Mouse (Mus musculus) thymus, postnatal 10 days (tissue): Measurements from ENCODE around the gene Slc16a7.
A peak's percentile ranks its signal among the peaks of the same experiment; 100 is the strongest.

Experiments used
- DNase-seq, 2 experiments: peaks; one replicate each; pipeline ENCODE4 v3.0.0; 2021; ENCODE audit warnings: low spot score in 2 of 2

Slc16a7 gene

DNA sequence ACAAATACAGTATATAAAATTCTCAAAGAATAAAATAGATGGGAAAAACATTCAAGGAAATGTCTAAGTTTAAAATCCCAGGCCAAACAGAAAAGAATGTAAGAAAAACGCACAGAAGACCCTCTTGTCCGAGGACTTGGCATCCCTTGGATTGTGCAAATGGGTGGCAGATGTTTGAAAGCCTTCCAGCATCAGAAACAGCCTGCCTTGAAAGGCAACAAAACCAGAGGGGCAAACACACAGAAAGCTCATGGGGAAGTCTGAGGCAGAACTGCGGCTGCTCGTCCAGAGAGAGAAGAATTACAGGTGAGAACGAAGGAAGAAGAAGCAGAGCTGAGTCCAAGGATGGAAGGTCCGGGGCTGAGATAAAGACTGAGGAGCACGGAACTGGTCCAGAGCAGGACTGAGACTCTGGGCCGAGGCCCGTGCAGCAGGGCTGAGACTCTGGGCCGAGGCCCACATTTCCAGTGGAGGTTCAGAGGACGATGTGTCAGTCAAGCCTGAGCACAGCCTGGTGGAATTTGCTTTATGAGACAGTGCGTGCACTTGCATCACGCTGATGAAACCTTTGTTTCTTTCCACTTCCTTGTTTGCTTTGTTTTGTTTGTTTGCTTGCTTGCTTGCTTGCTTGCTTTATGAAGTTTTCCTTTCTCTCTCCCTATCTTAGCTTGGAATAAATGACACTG is 65.0 kb downstream of the Slc16a7 start:
- no peak for DNase-seq

DNA sequence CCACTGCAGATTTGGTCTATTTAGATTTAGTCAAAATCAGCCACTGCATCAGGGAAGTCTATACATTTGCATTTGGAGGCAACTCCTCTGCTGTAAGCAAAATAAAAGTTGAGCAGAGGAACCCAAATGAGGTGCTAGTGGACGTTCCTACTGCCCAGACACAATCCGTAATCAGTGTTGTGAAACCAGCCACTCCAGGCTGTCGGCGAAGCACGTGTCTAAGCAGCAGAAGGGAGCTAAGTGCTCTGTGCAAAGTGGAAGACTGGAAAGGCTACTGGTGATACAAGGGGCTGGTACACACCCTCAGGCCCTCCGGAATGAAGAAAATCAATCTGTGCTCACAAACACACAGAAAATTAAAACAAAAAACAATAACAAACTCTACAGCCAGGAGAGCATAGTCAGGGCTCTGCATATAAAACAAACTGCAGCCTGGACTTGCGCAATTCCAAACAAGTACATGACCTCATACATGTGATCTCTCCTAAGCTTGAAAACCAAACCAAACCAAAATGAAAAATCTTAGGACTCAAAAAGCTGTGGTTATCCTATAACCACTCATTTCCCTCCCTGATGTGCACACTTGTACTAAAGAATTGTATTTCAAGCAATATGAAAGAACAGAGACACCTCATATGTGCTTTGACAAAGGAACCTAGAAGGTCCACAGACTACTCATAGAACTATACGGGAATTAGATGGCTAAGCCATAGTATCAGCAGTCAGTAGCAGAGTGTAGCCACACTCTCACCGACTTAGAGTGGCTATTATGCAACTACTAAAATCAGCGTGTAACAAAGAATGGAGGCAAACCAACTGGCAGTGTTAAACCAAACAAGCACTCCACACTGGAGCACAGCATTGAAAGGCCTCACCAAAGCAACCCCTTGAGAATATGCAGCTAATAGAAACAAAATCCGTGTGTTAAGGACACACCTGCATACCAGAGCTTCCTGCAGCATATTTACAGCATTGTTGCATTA is 67.5 kb downstream of the Slc16a7 start:
- DNase-seq: no peak

DNA sequence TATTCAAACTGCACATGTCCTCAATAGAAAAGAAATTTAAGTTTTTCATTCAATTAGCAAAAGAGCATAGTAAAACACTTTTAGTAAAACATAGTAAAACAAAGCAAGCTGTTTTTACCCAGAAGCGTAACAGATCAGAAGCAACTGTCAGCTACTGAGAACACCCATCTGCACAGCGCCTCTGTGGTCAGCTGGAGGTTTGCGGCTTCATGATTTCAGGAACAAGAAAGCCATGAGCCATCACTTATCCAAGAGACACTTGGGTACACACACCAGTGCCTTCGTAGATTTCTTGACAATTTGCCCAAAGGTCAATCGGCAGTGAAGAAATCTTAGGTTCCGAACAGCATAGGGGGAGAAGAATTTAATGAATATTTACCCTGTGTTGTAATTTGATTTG is 71.9 kb downstream of the Slc16a7 start:
- DNase-seq: peak in 1 of 2 experiments; percentile 7

DNA sequence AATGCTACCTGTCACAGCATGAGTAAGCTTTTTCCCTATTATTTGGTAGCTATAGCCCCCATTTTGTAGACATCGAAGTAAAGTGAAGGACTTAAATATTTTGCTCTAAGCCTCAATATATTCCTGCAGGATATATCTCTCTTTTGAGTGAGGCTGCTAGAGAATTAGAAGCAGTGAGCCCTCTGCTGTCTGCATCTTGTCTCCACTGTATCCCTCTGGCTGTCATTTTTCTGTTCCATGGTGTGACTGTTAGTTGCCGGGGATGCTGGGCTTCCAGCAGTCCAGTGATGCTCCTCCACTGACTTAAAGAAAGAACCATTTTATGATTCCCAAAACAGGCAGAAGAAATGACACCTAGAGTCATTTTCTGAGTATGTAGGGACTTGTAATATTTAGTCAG is 78.4 kb downstream of the Slc16a7 start:
- no peak for DNase-seq

DNA sequence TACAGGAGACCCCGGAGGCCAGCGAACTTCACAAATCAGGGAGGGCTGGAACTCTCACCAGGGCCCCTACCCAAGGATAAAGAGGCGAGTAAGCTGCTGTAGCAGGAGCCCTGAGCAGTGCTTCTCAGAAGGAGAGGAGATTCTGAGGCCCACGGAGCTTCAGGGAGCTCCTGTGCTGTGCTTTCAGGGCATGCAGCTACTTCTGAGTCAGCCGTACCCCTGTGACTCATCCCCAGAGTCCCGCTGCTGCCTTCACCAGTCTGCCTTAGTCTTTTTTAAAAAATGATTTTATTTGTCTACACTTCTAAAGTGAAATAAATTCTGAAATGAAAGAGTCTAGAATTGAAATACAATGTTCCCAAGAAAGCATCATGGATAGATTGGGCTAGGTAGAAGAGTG is 91.2 kb downstream of the Slc16a7 start:
- DNase-seq: no peak

DNA sequence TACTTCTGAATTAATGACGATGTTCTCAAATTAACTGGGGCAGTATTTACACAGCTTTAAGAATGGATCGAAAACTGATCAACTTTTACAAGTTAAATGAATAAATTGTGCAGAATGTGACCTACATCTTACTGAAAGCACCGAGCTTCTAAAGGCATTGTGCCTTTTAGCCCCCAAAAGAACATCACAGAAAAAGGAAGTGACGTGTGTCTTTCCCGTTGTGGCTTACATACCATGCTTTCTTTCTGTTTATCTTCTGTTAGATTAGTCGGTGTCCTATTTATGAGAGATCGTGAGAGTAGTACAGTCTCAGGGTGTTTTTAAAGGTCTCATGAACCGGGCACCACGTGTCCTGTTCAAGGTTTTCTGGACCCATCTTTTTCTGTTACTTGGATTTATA is 98.9 kb downstream of the Slc16a7 start:
- DNase-seq: peak in 1 of 2 experiments; percentile 10

DNA sequence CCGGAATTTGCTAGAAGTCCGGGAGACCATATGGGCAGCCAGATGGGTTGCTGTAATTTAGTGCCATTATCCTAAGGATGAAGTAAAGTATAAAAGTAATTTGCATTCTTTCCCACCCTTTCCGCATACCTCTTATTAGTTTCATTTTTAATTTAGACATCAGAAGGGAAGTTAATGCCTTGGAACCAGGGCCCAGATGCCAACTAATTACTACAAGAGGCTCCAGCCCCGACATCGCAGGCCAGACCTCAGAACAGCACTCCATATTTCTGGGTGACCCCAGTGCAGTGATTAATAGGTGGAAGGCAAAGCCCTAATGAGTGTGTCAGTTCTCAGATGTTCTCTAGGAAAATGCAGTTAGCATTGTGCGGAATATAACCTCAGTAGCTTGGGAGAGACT is 100.7 kb downstream of the Slc16a7 start:
- no peak for DNase-seq

DNA sequence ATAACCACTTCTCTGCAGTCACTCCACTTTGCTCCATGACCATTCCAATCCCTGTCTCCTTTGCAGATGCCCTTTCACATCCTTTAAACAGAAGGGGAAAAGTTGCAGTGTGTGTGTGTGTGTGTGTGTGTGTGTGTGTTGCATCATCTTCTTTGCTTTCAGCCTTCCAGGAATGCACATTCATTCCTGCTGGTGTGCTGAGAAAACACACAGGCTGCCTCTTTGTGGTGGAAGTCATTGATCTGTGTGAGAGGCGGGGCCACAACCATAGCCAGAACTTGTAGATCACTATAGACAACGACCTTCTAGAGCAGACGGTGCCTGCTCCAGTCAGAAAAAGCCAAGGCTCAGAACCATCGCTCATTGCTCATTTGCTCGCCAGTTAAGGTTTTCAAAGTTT is 103.9 kb downstream of the Slc16a7 start:
- DNase-seq: no peak

DNA sequence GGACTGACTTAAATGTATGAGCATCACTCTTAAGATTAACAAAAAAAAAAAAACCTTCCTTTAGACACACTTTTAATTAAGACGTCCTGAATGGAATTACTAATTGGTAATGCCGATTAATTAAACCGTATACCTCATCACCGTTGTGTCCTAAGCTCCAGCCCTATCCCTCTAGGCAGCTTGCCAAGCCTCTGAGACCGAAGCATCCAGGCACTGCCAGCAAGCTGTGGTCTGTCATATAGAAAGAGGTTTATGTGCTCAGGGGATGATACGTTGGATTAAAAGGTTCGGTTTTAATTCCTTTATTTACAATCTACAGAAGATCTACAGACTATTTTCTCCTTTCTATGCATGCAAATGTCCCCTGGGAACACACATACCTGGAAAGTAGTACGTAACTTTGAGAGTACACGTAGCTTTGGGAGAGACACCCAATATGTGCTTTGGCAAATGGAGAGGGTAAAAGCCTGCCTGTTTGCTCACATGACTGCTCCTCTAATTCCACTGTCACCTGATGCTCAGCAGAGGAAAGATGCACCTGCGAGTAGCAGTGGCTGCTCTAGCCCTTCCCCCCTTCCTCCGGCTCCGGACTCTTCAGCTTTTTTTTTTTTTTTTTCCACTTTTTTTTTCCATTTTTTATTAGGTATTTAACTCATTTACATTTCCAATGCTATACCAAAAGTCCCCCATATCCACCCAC is 114.0 kb downstream of the Slc16a7 start:
- no peak for DNase-seq

DNA sequence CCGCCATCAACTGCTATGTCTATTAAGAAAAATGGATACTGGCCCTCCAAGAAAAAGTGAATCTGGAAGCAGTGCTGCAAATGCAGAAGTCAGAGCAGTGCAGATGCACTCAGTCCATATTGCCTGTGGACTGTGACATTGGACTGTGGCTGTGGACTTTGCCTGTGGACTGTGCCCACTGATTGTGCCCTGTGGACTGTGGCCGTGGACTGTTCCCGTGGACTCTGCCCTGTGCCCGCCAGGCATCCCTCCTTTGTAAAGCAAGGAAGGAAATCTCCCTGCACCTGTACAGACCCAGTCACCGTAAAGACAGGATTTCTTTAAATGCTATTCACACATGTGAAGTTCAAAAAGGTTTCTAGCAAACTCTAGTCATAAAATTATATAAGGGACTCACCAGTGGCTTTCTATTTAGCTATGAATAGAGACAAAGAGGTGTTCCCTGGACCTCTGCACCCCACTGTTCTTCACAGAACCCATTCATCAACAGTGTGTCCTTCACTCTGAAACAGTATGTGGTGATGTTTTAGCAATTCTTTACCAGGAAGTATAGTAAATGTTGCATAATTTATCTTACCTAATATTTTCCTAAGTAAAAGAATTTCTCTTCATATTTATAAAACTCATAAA is 114.6 kb downstream of the Slc16a7 start:
- no peak for DNase-seq

DNA sequence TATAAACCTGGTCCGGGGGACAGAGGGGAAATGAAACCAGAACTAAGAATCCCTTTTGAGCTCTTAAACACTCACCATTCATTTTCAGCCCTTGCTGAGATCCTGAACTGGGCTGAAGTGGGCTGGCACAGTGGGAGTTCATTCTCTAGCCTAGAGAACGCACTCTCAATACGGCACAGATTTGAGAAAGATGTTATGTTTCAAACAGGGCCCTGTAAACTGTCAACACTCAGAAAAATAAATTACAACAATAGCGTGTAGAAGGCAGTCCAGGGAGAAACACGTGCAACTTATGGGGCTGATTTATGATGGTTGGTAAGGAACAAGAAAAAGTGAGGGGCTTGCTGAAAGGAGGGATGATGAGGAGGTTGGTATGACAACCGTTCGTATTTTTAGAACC is 115.5 kb downstream of the Slc16a7 start:
- DNase-seq: no peak

DNA sequence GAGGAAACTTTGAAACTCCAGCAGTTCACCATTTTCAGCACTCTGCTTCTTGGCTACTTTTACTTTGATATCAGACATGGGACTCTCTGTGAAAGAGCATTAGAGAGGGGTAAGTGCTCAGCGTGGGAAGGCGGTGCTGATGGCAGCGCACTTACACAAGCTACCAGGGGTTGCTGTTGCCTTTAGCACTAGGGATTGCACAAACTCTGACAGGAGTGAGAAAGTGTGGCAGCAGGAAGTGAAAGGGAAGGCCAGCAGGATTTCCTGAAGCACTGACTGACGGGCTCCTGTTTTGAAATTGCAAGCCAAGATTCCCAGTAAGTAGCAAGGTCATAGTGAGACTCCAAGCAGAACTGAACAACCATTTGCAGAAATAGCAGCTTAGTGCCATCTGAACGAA is 117.8 kb downstream of the Slc16a7 start:
- DNase-seq: no peak

DNA sequence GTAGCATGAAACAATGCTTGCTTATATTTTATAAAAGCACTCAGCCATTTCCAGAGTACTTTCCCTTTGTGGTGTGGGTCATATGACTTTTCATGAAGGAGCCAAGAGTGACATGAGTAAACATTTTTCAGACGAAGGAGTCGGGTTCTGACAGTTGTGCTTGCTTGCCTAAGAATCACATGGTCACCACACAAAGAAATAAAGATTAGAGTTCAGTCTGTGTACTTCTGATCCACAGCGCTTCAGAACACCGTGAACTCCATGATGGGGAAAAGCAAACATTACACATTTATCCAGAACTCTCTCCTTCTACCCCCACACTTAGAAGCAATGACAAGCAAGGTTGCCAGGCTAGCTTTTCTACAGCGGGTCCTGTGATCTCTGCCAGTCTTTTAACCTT is 119.0 kb downstream of the Slc16a7 start:
- DNase-seq: no peak

DNA sequence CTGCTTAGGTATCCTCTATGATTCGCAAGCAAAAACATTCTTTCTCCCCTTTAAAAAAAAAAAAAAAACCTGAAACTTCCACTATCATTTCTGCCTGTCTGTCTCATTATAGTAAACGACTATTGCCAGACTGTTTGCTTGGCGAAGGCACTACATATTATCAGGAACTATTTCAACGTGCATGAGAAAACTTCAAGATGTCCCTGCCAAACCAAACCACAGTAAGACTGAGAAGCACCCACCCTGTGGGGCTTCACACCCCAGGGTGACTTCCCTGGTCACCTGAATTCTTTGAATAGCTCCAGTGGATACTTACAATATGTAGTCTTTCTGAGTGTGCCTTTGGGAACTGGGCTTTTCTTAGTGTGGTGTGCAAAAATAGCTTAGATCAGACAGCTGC is 122.9 kb downstream of the Slc16a7 start:
- DNase-seq: no peak

DNA sequence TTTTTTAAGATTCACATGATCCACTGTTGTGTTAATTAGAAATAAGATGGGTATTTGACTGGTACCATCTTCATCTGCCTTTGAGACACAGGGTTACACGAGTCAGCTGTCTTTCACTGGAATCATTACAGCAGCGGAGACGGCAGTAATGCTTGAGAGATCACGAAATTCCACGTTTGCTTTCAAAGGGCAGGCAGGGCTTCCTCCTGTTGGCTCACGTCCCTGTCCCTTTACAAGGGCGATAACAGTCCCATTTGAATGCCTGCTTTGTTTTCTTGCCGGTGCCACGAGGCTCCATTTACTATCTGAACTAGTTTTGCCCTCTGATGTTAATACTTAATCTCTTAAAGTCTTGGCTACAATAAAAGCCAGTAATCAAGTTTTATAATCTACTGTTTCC is 123.4 kb downstream of the Slc16a7 start:
- DNase-seq: no peak

DNA sequence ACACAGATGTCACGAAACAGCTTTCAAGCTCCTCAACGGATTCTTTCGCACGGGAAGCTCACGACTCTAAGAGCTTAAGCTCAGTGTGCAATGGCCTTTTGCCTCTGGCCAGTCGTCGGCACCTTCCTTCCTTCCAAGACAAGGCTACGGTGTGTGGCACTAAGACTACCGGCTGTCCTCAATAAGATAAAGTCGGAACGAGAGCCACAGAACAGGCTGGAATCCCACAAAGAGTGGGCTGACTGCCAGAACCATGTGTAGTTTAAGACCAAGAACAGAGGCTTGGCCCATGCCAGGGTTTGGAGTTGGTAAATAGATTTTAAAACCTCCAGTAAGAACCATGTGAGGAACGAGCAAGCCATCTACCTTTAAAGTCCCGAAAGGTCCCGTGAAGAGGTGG is 123.8 kb downstream of the Slc16a7 start:
- no peak for DNase-seq

DNA sequence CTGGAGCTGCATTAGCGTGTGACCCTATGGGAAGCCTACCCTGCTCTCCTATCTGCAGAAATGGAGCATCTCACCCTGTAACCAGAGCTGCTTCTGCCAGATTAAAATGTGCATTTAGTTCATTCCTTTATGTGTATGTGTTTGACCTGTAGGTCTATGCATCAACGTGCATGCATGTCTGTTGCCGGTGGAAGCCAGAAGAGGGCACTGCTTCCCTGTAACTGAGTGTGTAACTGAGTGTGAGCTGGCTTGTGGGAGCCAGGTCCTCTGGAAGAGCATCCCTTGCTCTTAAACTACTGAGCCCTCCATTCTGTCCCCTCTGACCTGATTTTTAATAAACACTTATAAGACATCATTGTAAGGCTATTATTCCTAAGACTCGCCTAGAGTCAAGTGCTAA is 124.3 kb downstream of the Slc16a7 start:
- peak in 1 of 2 experiments; percentile 31 for DNase-seq

DNA sequence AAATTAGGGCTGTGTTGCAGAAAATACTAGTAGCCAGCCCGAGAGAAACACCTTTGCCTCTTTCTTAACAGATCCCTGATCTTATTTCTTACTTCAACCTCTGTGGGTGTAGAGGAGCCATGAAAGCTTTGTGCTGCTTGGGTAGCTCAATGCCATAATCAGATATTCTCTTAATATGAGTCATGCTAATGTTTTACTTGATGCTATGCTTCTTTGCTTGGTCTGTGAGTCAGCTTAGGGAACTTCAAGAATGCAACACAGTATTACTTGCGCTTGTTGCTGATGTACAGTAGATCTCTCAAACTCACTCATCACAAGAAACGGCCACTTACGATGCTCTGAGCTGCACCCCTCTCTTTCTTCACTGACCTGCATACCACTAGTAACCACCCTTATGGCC is 133.4 kb downstream of the Slc16a7 start:
- DNase-seq: no peak

DNA sequence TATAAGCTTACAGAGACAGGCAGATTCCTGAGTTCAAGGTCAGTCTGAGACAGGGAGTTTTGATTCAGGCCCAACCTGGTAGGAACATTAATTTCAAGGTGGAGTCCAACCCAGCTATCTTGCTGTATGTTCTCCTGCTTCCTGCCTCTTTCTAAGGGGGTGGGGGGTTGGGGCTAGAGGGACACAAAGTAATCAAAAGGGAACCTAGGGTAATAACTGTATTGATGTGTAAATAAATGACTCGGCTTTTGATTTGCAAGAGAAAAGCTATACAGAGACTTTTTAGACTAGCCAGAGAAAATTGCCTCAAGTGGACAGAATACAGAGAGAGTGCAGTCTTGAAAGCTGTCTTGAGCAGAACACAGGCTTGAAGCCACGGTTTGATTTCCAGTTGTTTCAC is 174.7 kb downstream of the Slc16a7 start:
- no peak for DNase-seq

DNA sequence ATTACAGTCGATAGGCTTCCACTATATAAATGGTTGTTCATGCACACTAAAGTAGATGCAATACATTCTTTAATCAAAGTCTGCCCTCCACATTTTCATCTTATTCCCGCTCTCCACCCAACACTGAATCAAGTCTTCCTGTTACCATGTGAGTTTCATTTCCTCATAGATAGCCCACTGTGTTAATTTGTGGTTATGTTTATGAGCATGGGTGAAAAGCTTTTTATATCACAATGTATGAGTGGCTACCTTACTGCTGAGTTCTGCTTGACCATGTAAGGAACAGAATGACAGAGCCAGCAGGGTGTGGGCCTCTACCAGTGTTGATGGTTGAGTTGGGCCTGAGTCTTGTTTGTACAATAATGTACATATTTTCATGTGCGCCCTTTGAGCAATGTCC is 175.5 kb downstream of the Slc16a7 start:
- no peak for DNase-seq

DNA sequence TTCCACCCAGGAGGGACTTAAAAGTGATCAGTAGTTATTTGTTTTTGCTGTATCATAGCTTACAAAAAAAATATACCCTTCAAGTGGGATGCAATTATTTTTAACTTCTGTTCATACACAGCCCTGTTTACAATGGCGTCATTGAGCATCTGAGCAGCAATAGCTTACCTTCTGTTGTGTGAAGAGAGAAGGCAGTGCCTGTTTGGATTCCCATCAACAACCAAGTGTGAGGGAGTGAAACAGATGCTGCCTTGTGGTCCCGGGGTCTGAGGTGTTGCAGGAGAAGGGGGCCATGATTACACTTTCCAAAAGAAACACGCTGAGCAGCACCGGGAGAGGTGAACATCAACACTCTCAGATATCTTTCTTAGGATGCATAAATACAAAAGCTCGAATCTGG is 201.7 kb downstream of the Slc16a7 start:
- no peak for DNase-seq

DNA sequence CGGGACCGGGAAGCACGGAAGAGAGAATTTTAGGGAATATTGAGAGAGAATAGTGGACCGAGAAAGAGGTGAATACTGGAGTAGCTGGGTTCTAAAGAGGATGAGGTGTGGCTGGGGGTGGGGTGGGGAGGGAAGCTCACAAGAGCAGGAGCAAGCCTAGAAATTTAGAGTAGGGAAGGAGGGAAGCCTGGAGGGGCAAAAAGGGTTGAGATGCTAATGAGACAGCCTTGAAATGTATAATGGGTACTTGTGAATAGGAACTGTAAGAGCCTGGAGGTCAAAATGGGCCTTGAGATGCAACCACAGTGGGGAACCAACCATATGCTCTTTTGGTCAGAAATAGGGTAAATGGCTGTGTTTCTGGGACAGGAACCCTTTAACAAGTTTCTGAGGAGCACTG is 203.9 kb downstream of the Slc16a7 start:
- DNase-seq: no peak
